Mouse (Mus musculus) WW6 (cell line): ENCODE data around the gene Leo1.
A peak's percentile ranks its signal among the peaks of the same experiment; 100 is the strongest.
"Not testable (repeated sequence)": the region's sequence is repeated elsewhere in the genome, so short reads cannot be mapped to it uniquely, and the experiment has no call there.

Experiments
- DNase-seq: peaks from one replicate; pipeline ENCODE4 v3.0.0-alpha.2; 2013; ENCODE audit warnings: low read depth, low spot score

Gene Leo1

GRCm38 (mm10) chr9:75467581-75467980 is 26.3 kb downstream of the Leo1 start:
- DNase-seq = no peak

GRCm38 (mm10) chr9:75468297-75468696 is 27.0 kb downstream of the Leo1 start:
- peak; percentile 84 for DNase-seq

GRCm38 (mm10) chr9:75477212-75477611 is 35.9 kb downstream of the Leo1 start:
- DNase-seq = no peak

- DNase-seq = no peak
Measured at GRCm38 (mm10) chr9:75479106-75479725, 37.9 kb downstream of the Leo1 start.

GRCm38 (mm10) chr9:75480536-75481075 is 39.3 kb downstream of the Leo1 start:
- no peak for DNase-seq

- DNase-seq = no peak
Measured at GRCm38 (mm10) chr9:75485231-75485630, 43.9 kb downstream of the Leo1 start.

GRCm38 (mm10) chr9:75488255-75488654 is 46.9 kb downstream of the Leo1 start:
- not testable (repeated sequence) for DNase-seq

GRCm38 (mm10) chr9:75494407-75495005 is 53.2 kb downstream of the Leo1 start:
- DNase-seq = no peak

- DNase-seq = no peak
Measured at GRCm38 (mm10) chr9:75495945-75496344, 54.6 kb downstream of the Leo1 start.

GRCm38 (mm10) chr9:75498571-75498970 is 57.2 kb downstream of the Leo1 start:
- no peak for DNase-seq

- no peak for DNase-seq
Measured at GRCm38 (mm10) chr9:75504311-75504710, 63.0 kb downstream of the Leo1 start.

GRCm38 (mm10) chr9:75511236-75511939 is 70.1 kb downstream of the Leo1 start:
- no peak for DNase-seq

GRCm38 (mm10) chr9:75515464-75516113 is 74.3 kb downstream of the Leo1 start:
- peak; percentile 34 for DNase-seq
